30 mouse cellular contexts compared by ENCODE assay signal in the genomic region with DNA sequence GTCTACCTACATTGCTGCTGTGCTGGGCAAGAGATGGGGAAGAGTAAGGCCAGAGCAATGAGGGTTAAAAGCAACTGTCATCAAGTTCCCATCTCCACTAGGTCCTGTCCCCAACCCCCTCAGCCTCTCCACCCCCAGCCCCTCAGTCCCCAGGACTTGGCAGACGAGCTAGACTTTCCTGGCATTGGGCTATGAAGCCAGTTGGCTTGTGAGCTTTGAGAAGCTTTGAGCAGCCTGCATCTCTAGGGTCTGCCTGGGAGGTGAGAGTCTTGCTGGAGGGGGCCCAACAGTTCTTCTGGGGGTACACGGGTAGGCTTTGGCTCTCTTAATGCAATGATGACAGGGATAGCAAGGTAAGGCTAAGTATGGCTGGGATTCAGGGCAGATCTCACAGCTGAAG.
"Had no signal": no experiment of that assay in that cellular context is flagged by ENCODE, and none has a peak within 500 bp of the region (broad histone marks: within the 10 kb centered on the region; RNA-seq: fewer than 3 reads in every experiment).

No protein-coding gene starts in this region.

- H3K36me3 ChIP-seq: limb, embryonic 10.5 days; limb, embryonic 12.5 days; limb, embryonic 13.5 days; limb, embryonic 15.5 days; liver, embryonic 12.5 days; liver, embryonic 13.5 days; liver, embryonic 15.5 days; lung, embryonic 15.5 days; midbrain, embryonic 10.5 days; midbrain, embryonic 12.5 days; midbrain, embryonic 13.5 days; midbrain, embryonic 15.5 days; neural tube, embryonic 12.5 days; neural tube, embryonic 13.5 days had no signal

- H3K9me3 ChIP-seq: limb, embryonic 10.5 days; limb, embryonic 12.5 days; limb, embryonic 13.5 days; limb, embryonic 15.5 days; liver, embryonic 12.5 days; liver, embryonic 13.5 days; liver, embryonic 15.5 days; lung, embryonic 15.5 days; megakaryocyte, embryonic 14.5 days; midbrain, embryonic 10.5 days; midbrain, embryonic 12.5 days; midbrain, embryonic 13.5 days; midbrain, embryonic 15.5 days; neural tube, embryonic 12.5 days; neural tube, embryonic 13.5 days had no signal

- H3K27ac ChIP-seq: limb, embryonic 10.5 days; limb, embryonic 12.5 days; limb, embryonic 13.5 days; limb, embryonic 15.5 days; liver, embryonic 12.5 days; liver, embryonic 13.5 days; liver, embryonic 14.5 days; liver, embryonic 15.5 days; lung, embryonic 15.5 days; macrophage; midbrain, embryonic 10.5 days; midbrain, embryonic 12.5 days; midbrain, embryonic 13.5 days; midbrain, embryonic 15.5 days; neural tube, embryonic 12.5 days; neural tube, embryonic 13.5 days had no signal

- DNase-seq: liver; liver, embryonic 13.5 days; liver, postnatal 0 days; lung, adult 18-20 months; lung, adult 2 months; lung, embryonic 14.5 days; lung, postnatal 10 days; lung, postnatal 14 days; lung, postnatal 36 days; lung, postnatal 4 days had no signal

- H3K4me1 ChIP-seq: liver, embryonic 12.5 days; liver, embryonic 13.5 days; liver, embryonic 15.5 days; neural tube, embryonic 12.5 days had no signal

- H3K4me2 ChIP-seq: limb, embryonic 12.5 days; limb, embryonic 13.5 days; limb, embryonic 15.5 days; liver, embryonic 11.5 days; liver, embryonic 12.5 days; liver, embryonic 13.5 days; liver, embryonic 15.5 days; lung, embryonic 14.5 days; lung, embryonic 15.5 days; midbrain, embryonic 12.5 days; midbrain, embryonic 13.5 days; midbrain, embryonic 15.5 days; neural tube, embryonic 12.5 days; neural tube, embryonic 13.5 days had no signal

- H3K9ac ChIP-seq: limb, embryonic 12.5 days; limb, embryonic 13.5 days; limb, embryonic 15.5 days; liver, embryonic 12.5 days; liver, embryonic 13.5 days; liver, embryonic 14.5 days; liver, embryonic 15.5 days; liver, postnatal 0 days; lung, embryonic 14.5 days; lung, embryonic 15.5 days; midbrain, embryonic 12.5 days; midbrain, embryonic 13.5 days; midbrain, embryonic 15.5 days; neural tube, embryonic 12.5 days; neural tube, embryonic 13.5 days had no signal

- ATAC-seq: liver, embryonic 12.5 days; liver, postnatal 0 days; lung, postnatal 0 days; midbrain, embryonic 13.5 days; midbrain, embryonic 15.5 days; midbrain, embryonic 16.5 days had no signal

- H3K4me3 ChIP-seq: limb, embryonic 10.5 days; limb, embryonic 12.5 days; limb, embryonic 13.5 days; limb, embryonic 15.5 days; liver, embryonic 12.5 days; liver, embryonic 13.5 days; liver, embryonic 15.5 days; lung, embryonic 15.5 days; megakaryocyte, embryonic 14.5 days; midbrain, embryonic 10.5 days; midbrain, embryonic 12.5 days; midbrain, embryonic 13.5 days; midbrain, embryonic 15.5 days; myocyte; neural tube, embryonic 12.5 days; neural tube, embryonic 13.5 days had no signal
